Mouse (Mus musculus) central nervous system, embryonic 11.5 days (tissue): Measurements from ENCODE around the gene Srf. TPM values are rescaled to one million over a fixed set of nuclear protein-coding genes. Genes with fewer than 3 reads are reported as not detected.

Experiments used
- polyA plus RNA-seq: library from polyadenylated mRNA; depleted of rRNA; stranded (reverse); fragments of >200 nt; gene quantifications from 2 replicates; pipeline ENCODE4 v1.2.3, GENCODE M21; 2012; rRNA removed

Srf gene
- 34.7 and 64.2 TPM in 2 replicates for polyA plus RNA-seq

GRCm38 (mm10) chr17:46555673-46556583 is at the start of gene Srf:
Gene Srf, minus strand, starts transcription at chr17:46556175.

DNA sequence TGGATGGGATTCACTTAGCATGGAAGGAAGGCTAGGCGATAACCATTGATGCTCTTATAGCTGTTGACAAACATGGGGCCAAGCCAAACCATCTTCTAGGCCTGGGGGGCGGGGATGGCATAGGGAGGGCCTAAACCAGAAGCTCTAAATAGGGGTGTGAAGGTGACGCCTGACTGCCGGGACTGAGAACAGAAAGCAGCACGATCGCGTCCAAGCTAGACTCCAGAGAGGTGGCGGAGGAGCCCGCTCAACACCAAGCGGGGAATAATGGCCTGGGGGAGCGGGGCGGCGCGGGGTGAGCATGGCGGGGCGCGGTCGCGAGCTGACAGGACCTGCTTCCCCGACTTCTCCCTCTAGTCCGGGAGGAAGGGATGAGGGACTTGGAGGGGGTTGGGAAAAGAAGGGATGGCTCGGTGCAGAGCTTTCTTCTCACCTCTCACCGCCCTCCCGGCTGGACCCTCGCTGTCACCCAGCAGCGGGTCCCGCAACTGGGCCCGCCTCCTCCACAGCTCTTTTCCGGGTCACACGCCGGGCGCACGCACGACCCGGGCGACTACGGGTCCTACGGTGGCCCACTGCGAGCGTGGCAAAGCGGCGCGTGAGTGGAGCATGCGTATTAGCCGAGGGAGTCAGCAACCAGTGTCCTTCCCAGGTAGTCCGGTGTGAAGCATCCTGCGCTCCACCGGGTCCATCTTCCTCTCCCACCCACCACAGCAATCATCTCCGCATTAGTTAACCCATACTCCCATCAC is 10.0 kb downstream of the Srf start, which contains the start of gene Cul9:
TSS of gene Cul9 (minus strand) at position 576 of the 752 bp plus-strand sequence.

Other genes with a start within 250 kb of the Srf start
- gene Abcc10, start 227.8 kb downstream of the Srf start, polyA plus RNA-seq, result 10.2 and 11.6 TPM in 2 replicates
- 25.5 and 40.6 TPM in 2 replicates for gene Zfp318, start 172.4 kb downstream of the Srf start, polyA plus RNA-seq
- gene Crip3, start 127.2 kb downstream of the Srf start, polyA plus RNA-seq, result 2.4 and 2.9 TPM in 2 replicates
- 0.05 TPM in 1 of 2 replicates, not detected in the other for gene Slc22a7, start 117.7 kb downstream of the Srf start, polyA plus RNA-seq
- gene Ttbk1, start 68.5 kb downstream of the Srf start, polyA plus RNA-seq, result 8.5 and 13.5 TPM in 2 replicates
- 48.0 and 86.4 TPM in 2 replicates for gene Dnph1, start 59.5 kb downstream of the Srf start, polyA plus RNA-seq
- 16.7 and 24.6 TPM in 2 replicates for gene Cul9, start 9.8 kb downstream of the Srf start, polyA plus RNA-seq
- gene Ptk7, start 73.3 kb upstream of the Srf start, polyA plus RNA-seq, result 40.7 and 60.1 TPM in 2 replicates
- gene Klc4, start 89.8 kb upstream of the Srf start, polyA plus RNA-seq, result 25.8 and 35.8 TPM in 2 replicates
- 63.5 and 65.5 TPM in 2 replicates for gene Mrpl2, start 90.1 kb upstream of the Srf start, polyA plus RNA-seq
- 89.0 and 89.5 TPM in 2 replicates for gene Cul7, start 94.2 kb upstream of the Srf start, polyA plus RNA-seq
- 43.1 and 50.9 TPM in 2 replicates for gene Rrp36, start 118.2 kb upstream of the Srf start, polyA plus RNA-seq
- gene Mea1, start 122.6 kb upstream of the Srf start, polyA plus RNA-seq, result 117 and 118 TPM in 2 replicates
- gene Klhdc3, start 124.7 kb upstream of the Srf start, polyA plus RNA-seq, result 94.0 and 115 TPM in 2 replicates
- 106 and 117 TPM in 2 replicates for gene Ppp2r5d, start 148.9 kb upstream of the Srf start, polyA plus RNA-seq
- gene Pex6, start 155.3 kb upstream of the Srf start, polyA plus RNA-seq, result 33.4 and 35.8 TPM in 2 replicates
- 0.88 and 1.5 TPM in 2 replicates for gene Gnmt, start 173.0 kb upstream of the Srf start, polyA plus RNA-seq
- 45.3 and 56.8 TPM in 2 replicates for gene Cnpy3, start 196.0 kb upstream of the Srf start, polyA plus RNA-seq
- gene Ptcra, start 207.5 kb upstream of the Srf start, polyA plus RNA-seq, result 0.16 and 0.22 TPM in 2 replicates
- gene 2310039H08Rik, start 216.5 kb upstream of the Srf start, polyA plus RNA-seq, result 39.4 and 41.2 TPM in 2 replicates
- 145 and 156 TPM in 2 replicates for gene Rpl7l1, start 226.5 kb upstream of the Srf start, polyA plus RNA-seq